Mouse (Mus musculus): ENCODE measurements around the gene B3gnt2.

DNA sequence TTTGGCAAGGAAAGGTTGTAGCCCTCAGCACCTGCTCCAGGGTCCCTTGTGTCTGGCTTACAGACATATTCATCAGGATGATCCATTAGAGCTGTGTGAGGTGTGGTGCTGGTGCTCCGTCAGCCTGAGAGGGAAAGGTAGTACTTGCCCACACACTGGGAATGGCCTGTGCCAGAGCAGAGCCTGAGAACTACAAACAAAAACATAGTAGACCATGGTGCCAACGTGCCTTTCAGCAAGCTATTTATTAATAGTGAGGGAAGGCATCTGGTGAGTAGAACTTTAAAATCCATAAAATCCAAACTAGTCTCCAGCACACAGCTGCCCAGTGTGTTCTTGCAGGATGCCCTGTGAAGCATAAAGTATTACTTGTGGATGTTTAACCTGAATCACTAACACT lies 94.5 kb downstream of the B3gnt2 start:
- TF ChIP-seq CTCF (IDR thresholded peaks at IDR 0.05; ENCODE audit: extremely low read depth, insufficient read depth, insufficient read length, insufficient replicate concordance) (no peak), POLR2A (IDR thresholded peaks at IDR 0.05; ENCODE audit: low read depth, low read length) (no peak)

Measured in spleen, adult 2 months (tissue).